Mouse (Mus musculus) adrenal gland, adult 18-20 months (tissue): ENCODE measurements around the gene Pbx1. TPM values are rescaled to one million over a fixed set of nuclear protein-coding genes. Genes with fewer than 3 reads are reported as not detected.
A peak's percentile ranks its signal among the peaks of the same experiment; 100 is the strongest.
"Not testable (repeated sequence)": the region's sequence is repeated elsewhere in the genome, so short reads cannot be mapped to it uniquely, and the experiment has no call there.

Source experiments
- DNase-seq, 2 experiments: peaks; one replicate each; pipeline ENCODE4 v3.0.0; 2021 to 2022; ENCODE audit warnings: low spot score in 2 of 2
- long read RNA-seq, 2 experiments: library from polyadenylated mRNA; stranded (forward); transcript quantifications; one replicate each; pipeline ENCODE4 v2.0.0; 2021
- total RNA-seq, 2 experiments: library from RNA; stranded (reverse); gene quantifications; 1 replicate in 1 of 2; 2 replicates in 1 of 2; pipeline ENCODE4 v1.2.3; 2021

Pbx1 gene
- total RNA-seq: 100 to 1,000 TPM; 143 to 202 TPM
- long read RNA-seq, experiment 1, partial matches to known transcripts: 5 of 18 reads
- long read RNA-seq, experiment 1, other reads (novel, unspliced or antisense): 13 of 18 reads
- long read RNA-seq, experiment 2, partial matches to known transcripts: 8 of 36 reads
- long read RNA-seq, experiment 2, other reads (novel, unspliced or antisense): 28 of 36 reads

GRCm38 (mm10) chr1:168432232-168432280 lies at the start of gene Pbx1:
Gene Pbx1, minus strand, starts transcription at chr1:168432270.
- DNase-seq: not testable (repeated sequence)

GRCm38 (mm10) chr1:168479626-168480025 lies 47.6 kb upstream of the Pbx1 start:
- no peak for DNase-seq

- no peak for DNase-seq
These were observed 46.8 kb upstream of the Pbx1 start for GRCm38 (mm10) chr1:168478829-168479228.

- DNase-seq: no peak
These were observed 44.8 kb upstream of the Pbx1 start for GRCm38 (mm10) chr1:168476917-168477316.

- peak; percentile 20 to 37 for DNase-seq
These were observed 44.3 kb upstream of the Pbx1 start for GRCm38 (mm10) chr1:168476216-168476897.

GRCm38 (mm10) chr1:168475579-168476208 lies 43.6 kb upstream of the Pbx1 start:
- no peak for DNase-seq

GRCm38 (mm10) chr1:168473255-168474069 lies 41.4 kb upstream of the Pbx1 start:
- no peak for DNase-seq

GRCm38 (mm10) chr1:168472545-168473254 lies 40.6 kb upstream of the Pbx1 start:
- no peak for DNase-seq

- DNase-seq: no peak
These were observed 27.4 kb upstream of the Pbx1 start for GRCm38 (mm10) chr1:168459426-168459825.

- no peak for DNase-seq
These were observed 25.2 kb upstream of the Pbx1 start for GRCm38 (mm10) chr1:168457191-168457747.

GRCm38 (mm10) chr1:168455178-168455577 lies 23.1 kb upstream of the Pbx1 start:
- no peak for DNase-seq

- DNase-seq: no peak
These were observed 1.6 kb upstream of the Pbx1 start for GRCm38 (mm10) chr1:168433671-168434070.

- peak; percentile 83 to 87 for DNase-seq
These were observed 233 bp upstream of the Pbx1 start for GRCm38 (mm10) chr1:168432281-168432725.

- peak; percentile 86 to 93 for DNase-seq
These were observed 299 bp downstream of the Pbx1 start for GRCm38 (mm10) chr1:168431711-168432231.

- peak; percentile 50 to 53 for DNase-seq
These were observed 981 bp downstream of the Pbx1 start for GRCm38 (mm10) chr1:168430868-168431710.

GRCm38 (mm10) chr1:168429856-168430644 lies 2.0 kb downstream of the Pbx1 start:
- DNase-seq: no peak

- DNase-seq: no peak
These were observed 2.7 kb downstream of the Pbx1 start for GRCm38 (mm10) chr1:168429406-168429805.

- DNase-seq: peak in 1 of 2 experiments; percentile 31
These were observed 3.8 kb downstream of the Pbx1 start for GRCm38 (mm10) chr1:168428255-168428654.

- no peak for DNase-seq
These were observed 4.5 kb downstream of the Pbx1 start for GRCm38 (mm10) chr1:168427596-168427995.
